8 mouse cellular contexts compared by ENCODE assay signal in the genomic region with DNA sequence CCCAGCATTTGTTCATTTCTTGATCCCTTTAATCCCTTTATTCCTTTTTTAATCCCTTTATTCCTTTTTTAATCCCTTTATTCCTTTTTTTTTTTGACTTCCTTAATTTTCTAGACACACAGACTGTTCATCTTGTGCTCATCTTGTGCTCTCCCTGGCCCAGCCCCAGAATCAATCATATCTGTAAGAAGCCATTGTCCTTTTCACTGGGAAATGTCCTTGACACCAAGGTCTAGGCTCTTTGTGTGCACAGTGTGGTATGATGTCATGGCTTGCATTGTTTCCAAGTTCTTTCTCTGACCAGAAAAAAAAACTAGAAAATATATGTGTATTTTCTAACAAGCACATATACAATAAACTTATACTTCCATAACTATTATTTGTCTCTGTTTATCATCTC.
"Had no signal": no experiment of that assay in that cellular context is flagged by ENCODE, and none has a peak within 500 bp of the region (broad histone marks: within the 10 kb centered on the region; RNA-seq: fewer than 3 reads in every experiment).

No protein-coding gene starts in this region.

- DNase-seq: liver, postnatal 0 days; lung, adult 2 months; lung, postnatal 14 days; lung, postnatal 36 days; right cerebral cortex, postnatal 14 days; thymus, adult 2 months; thymus, postnatal 25 days; thymus, postnatal 4 days had no signal
